Mouse (Mus musculus): ENCODE results near the gene Aff4.
"Not testable (repeated sequence)": the region's sequence is repeated elsewhere in the genome, so short reads cannot be mapped to it uniquely, and the experiment has no call there.

The Aff4 gene

DNA sequence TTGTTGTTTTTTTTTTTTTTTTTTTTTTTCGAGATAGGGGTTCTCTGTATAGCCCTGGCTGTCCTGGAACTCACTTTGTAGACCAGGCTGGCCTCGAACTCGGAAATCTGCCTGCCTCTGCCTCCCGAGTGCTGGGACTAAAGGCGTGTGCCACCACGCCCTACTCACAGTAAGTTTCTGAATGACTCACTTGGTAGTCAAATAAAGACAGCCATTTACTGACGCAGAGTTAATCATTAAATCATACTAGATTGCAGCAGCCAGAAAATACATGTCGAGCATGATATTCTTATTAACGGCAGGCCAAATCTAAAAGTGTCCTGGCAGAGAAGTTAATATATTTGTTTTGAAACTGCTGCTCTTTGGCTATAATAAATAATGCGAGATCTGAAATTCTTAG, 9.6 kb upstream of the Aff4 start:
- DNase-seq = not testable (repeated sequence)

GRCm38 (mm10) chr11:53342711-53343110, 7.9 kb upstream of the Aff4 start:
- no peak for DNase-seq

DNA sequence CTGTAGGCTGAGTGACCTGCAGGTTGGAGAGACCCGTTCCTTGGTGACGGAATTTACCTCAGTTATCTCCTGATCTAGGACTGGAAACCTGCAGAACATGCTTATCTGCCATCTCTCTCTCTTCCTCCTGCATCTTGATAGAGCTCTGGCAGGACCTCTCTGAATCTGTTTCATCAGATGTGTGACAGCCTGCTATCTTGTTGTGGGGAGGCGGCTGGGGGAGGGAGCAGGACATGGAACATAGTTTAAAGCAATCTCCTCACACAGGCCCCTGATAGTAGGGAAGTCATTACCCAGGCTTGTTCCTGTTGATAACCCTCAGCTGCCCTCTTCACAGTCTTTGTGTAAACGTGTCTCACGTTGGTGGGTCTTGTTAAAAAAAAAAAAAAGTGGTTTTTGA, 5.3 kb upstream of the Aff4 start:
- no peak for DNase-seq

DNA sequence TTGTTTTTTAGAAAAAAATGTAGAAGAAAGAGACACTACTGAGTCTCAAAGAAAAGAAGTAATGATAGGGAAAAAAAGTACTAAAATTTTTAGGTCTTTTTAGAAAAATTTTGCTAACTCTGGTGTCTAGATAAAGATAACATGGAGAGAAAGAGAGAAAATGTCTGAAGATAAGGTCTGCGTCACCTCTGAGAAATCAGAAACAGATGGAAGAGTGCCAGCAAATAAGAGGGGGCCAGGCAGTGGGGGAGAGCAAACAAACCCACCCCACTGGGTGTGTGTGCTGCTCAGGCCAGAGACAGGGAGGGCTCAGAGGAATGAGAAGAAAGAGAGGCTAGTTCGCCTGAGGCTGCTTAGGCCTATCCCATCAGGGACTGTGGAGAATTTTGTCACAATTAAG, 4.9 kb upstream of the Aff4 start:
- DNase-seq = no peak

DNA sequence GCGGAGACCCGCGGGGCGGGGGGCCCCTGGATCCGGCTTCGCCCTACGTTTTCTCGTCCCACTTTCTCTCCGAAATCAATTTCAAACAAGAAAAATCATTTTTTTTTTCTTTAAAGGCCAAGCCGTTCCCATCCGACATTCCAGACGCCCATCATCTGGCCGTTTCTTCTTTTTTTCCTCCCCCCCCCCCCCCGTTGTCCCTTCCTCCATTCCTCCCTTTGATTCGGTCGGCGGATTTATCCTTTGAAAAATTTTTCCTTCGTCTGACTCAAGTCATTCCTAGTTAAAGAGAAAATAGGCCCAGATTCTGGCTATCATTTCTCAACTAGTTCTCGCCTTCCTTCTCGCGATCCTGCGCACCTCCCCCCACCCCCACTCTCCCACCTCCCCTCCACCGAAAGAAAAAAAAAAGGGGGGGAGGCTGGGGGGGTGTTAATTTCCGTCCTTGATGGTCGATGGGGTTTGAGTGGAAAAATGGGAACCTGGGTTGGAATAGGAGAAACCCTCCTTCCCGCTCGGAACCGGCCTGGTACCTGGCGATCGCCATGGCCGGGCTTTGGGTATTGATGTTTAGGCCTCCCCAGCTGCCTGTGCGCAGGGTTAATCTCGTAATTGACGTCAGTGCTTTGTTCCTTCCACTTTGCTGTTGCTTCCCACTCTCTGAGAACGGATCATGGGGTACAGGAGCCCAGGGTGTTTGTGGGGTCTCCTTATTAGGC, 750 bp downstream of the Aff4 start:
- DNase-seq = peak; percentile 68

DNA sequence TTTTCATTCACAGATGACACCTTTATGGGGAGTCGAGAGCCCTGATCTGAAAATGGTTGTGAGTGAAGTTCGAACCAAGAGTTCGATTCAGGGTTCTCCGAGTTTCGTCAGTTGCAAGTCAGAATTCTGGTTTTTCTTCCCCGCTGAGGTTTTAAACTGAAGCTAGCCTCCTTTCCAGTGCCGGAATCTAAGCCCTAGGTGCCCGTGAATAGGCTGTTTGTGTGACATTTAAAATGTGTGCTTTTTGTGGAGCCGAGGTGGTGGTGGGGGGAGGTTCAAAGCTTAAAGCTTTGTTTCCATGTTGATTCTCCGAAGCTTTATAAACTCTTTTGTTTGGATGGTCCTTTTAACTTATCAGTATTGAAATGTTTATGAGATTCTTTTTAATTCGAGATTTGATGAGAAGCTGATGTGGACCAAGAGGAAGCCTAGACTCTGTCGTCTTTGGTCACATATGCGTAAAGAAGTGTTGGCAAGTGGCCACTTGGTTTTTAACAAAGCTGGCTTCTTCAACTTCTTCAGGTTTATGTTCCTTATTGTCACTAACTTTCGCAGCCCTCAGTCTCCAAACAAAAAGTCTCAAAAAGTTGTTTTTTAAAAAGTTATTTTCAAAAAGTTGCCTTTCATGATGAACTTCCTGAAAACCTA, 1.4 kb downstream of the Aff4 start:
- DNase-seq = no peak

DNA sequence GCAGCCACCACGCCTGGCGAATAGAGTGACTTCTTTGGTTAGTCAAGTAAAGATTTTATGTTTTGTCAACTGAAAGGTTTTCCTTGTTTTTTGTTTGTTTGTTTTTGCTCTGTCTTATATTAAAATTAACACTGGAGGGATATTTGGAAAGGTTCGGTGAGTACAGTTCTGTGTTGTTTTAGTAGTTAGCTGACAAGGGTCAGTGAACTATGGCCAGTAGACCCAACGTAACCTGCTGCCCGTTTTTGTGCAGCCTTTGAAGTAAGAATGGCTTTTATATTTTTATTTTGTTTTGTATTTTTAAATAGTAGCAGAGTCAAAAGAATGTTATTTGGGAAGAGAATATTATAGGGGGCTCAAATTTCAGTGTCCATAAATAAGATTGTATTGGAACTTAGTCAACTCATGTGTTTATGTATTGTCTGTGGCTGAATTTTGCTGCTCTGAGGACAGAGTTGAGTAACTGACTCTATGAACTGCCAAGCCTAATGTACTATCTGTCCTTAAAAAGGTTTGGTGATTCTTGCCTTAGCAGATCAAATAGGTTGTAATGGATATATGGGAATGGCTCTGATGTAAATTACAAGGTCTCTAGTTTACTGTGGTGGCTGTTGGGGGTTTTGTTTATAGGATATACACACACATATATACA, 8.0 kb downstream of the Aff4 start:
- DNase-seq = no peak

DNA sequence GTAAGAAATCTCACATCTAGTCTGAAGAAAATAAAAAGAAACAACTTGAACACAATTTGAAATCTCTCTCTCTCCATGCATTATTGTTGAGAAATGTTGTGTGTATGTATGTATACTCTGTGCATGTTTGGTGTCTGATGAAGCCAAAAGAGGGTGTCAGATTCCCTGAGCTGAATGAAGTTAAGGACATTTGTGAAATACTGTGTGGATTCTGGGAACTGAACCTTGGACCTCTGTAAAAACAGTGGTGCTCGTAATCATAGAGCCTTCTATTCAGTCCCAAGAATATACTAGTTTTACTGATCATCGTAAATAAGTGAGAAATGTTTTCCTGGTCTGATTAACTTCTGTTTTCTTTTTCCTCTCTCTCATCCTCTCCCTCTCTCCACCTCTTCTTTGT, 16.4 kb downstream of the Aff4 start:
- DNase-seq = no peak

GRCm38 (mm10) chr11:53378918-53379317, 28.3 kb downstream of the Aff4 start:
- DNase-seq = no peak

DNA sequence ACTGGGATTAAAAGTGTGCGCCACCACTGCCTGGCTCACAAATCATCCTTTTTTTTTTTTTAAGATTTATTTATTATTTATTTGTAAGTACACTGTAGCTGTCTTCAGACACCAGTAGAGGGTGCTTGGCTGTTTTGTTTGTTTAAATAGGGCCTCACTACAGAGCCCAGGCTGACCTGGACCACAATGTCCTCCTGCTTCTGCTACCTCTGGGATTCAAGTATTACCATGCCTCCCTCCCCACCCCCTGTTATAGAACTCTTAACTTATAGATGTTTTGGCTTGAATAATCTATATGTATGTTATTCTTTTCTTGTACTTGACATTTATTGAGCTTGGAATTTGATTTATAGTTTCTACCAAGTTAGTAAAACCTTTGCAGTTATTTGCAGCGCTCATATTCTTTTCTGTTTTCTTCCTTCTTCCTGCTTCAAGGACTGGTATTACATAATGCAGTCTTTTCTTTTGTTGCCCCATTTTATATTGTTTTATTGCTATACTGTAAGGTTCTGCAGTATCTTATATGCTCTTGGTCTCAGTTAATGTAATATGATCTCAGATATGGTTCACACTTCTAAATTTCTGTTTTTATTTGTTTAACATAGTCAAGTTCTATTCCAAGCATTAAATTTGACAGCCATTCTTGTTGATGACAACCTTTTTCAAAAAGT, 33.3 kb downstream of the Aff4 start:
- DNase-seq = no peak

- DNase-seq = no peak
Measured at GRCm38 (mm10) chr11:53393856-53394255, 43.2 kb downstream of the Aff4 start.

GRCm38 (mm10) chr11:53403638-53404037, 53.0 kb downstream of the Aff4 start:
- DNase-seq = no peak

GRCm38 (mm10) chr11:53411738-53412137, 61.1 kb downstream of the Aff4 start:
- DNase-seq = no peak

GRCm38 (mm10) chr11:53413871-53414270, 63.2 kb downstream of the Aff4 start:
- DNase-seq = no peak

- DNase-seq = no peak
Measured at GRCm38 (mm10) chr11:53418048-53418447, 67.4 kb downstream of the Aff4 start.

GRCm38 (mm10) chr11:53423036-53423435, 72.4 kb downstream of the Aff4 start, which contains the start of gene Leap2:
Gene Leap2 (minus strand): TSS chr11:53423170.
- DNase-seq = no peak

- DNase-seq = peak; percentile 52
Measured at GRCm38 (mm10) chr11:53424826-53425225, 74.2 kb downstream of the Aff4 start.

DNA sequence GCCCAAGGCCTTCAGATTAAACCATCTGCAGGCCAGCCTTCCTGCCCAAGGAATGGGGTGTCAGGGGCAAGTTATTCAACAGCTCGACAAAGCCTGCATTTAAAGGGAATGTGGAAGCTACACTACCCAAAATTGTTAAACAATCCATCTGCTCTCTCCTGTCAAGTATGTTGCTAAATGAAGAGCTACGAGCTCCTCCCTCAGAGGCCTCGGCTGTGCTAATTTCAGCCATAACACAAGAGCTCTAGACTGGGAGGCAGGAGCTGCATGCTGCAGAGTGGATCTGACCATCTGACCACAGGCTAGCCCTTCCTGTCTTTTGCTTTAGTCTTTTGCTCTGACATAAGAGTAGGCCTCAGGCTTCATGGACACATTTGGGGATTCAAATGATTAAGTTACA, 74.6 kb downstream of the Aff4 start:
- DNase-seq = no peak

DNA sequence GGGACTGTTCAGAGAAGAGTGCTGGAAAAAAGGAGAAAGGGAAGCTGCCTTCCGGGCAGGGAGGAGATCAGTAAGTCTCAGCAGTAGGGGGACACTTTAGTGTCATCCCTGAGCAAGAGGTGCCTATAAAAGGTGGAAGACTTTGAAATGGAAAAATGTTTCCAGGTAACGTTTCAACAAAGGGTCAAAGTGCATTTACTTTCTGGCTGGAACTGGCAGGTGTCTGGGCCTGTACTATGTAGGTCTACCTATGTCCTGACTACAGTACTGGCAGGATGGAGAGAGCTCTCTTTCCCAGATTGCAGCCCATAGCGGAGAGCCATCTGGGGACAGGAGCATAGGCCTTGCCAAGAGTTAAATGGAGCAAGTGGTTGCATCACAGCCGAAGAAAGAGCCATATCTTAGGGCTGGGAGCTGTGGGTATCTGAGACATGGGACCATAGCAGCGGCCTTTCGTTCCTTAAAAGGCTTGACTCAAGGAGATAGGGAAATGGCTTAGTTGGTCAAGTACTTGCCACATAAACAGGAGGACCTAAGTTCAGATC, 75.2 kb downstream of the Aff4 start:
- DNase-seq = no peak

DNA sequence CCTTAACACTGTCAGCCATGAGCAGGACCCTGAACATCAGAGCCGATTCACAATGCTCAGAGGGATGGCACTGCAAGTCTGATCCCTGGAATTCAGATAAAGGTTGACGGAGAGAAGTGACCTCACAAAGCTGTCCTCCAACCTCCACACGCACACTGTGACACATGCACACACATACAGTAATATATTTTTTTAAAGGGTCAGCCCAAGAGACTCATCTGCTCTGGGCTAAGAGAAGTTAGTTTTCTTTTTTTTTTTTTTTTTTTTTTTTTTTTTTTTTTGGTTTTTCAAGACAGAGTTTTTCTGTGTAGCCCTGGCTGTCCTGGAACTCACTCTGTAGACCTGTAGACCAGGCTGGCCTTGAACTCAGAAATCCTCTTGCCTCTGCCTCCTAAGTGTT, 76.3 kb downstream of the Aff4 start:
- DNase-seq = not testable (repeated sequence)

- DNase-seq = no peak
Measured at GRCm38 (mm10) chr11:53427993-53428715, 77.5 kb downstream of the Aff4 start.

- DNase-seq = no peak
Measured at GRCm38 (mm10) chr11:53428716-53429057, 78.1 kb downstream of the Aff4 start.

GRCm38 (mm10) chr11:53429182-53429581, 78.5 kb downstream of the Aff4 start:
- DNase-seq = no peak

Data from right cerebral cortex, postnatal 4 days (tissue).